Mouse (Mus musculus): Measurements from ENCODE around the gene Safb2. TPM values are rescaled to one million over a fixed set of nuclear protein-coding genes. Genes with fewer than 3 reads are reported as not detected.
A peak's percentile ranks its signal among the peaks of the same experiment; 100 is the strongest.

Gene Safb2
- polyA plus RNA-seq, 1 experiment from 2014 or later = 43.5 TPM

DNA sequence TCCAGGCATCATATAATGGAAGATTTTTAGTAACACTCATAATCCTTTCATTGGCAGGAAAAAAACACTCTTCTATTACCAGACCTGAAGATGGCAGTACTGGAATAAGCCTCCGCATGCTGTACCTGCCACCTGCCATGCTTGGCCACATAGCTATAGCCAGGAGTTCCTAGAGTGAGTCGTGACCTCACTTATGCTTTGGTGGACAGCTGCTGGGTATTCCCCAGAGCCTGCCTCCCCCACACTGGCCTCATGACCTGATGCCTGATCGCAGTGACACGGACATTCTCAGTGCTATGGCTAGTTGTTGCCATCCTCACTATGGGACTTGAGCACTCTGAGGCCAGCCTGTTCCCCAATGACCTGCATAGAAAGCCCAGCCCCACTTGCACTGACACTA, 14.1 kb downstream of the Safb2 start:
- Histone ChIP-seq H3K4me2 (ENCODE audit: low read length) (no peak overlapping the region), H3K9me3 (ENCODE audit: control insufficient read depth, low read length) (no peaks in the 10 kb centered on the region), H3K27ac (replicated peaks in 1 of 2; ENCODE audit: control insufficient read depth in 1 of 2, insufficient read depth in 1 of 2, low read depth in 2 of 2, low read length in 2 of 2) (no peak overlapping the region), H3K27me3 (ENCODE audit: control insufficient read depth, insufficient read depth, low read length) (no peaks in the 10 kb centered on the region), H3K36me3 (ENCODE audit: control insufficient read depth, insufficient read depth, low read length) (peaks cover 98% of the 10 kb centered on the region), H3K4me1 (ENCODE audit: control insufficient read depth in 2 of 2, insufficient read depth in 2 of 2, low read length in 2 of 2) (no peaks in the 10 kb centered on the region), H3K9ac (ENCODE audit: low read length) (no peak overlapping the region), H3K4me3 (ENCODE audit: control insufficient read depth in 1 of 2, insufficient read depth in 1 of 2, low read depth in 1 of 2, low read length in 2 of 2) (no peak overlapping the region)
- no peak for ATAC-seq (ENCODE audit: insufficient number of reproducible peaks, insufficient read depth, low FRiP score, low read depth)
- WGBS = 86% methylated on average over 4 of the region's 4 CpGs

GRCm38 (mm10) chr17:56567370-56567769, 17.0 kb downstream of the Safb2 start:
- Histone ChIP-seq H3K36me3 (ENCODE audit: control insufficient read depth, insufficient read depth, low read length) (peaks cover 100% of the 10 kb centered on the region), H3K27ac (replicated peaks in 1 of 2; ENCODE audit: control insufficient read depth in 1 of 2, insufficient read depth in 1 of 2, low read depth in 2 of 2, low read length in 2 of 2) (no peak overlapping the region), H3K4me2 (ENCODE audit: low read length) (no peak overlapping the region), H3K4me3 (ENCODE audit: control insufficient read depth in 1 of 2, insufficient read depth in 1 of 2, low read depth in 1 of 2, low read length in 2 of 2) (no peak overlapping the region), H3K9me3 (ENCODE audit: control insufficient read depth, low read length) (no peaks in the 10 kb centered on the region), H3K27me3 (ENCODE audit: control insufficient read depth, insufficient read depth, low read length) (no peaks in the 10 kb centered on the region), H3K4me1 (ENCODE audit: control insufficient read depth in 2 of 2, insufficient read depth in 2 of 2, low read length in 2 of 2) (no peaks in the 10 kb centered on the region), H3K9ac (ENCODE audit: low read length) (no peak overlapping the region)
- WGBS = 90% methylated on average over 4 of the region's 4 CpGs
- ATAC-seq (ENCODE audit: insufficient number of reproducible peaks, insufficient read depth, low FRiP score, low read depth) = no peak

GRCm38 (mm10) chr17:56566918-56567317, 17.5 kb downstream of the Safb2 start:
- H3K27ac ChIP-seq (replicated peaks in 1 of 2; ENCODE audit: control insufficient read depth in 1 of 2, insufficient read depth in 1 of 2, low read depth in 2 of 2, low read length in 2 of 2) = no peak overlapping the region
- no peak for ATAC-seq (ENCODE audit: insufficient number of reproducible peaks, insufficient read depth, low FRiP score, low read depth)
- no peaks in the 10 kb centered on the region for H3K27me3 ChIP-seq (ENCODE audit: control insufficient read depth, insufficient read depth, low read length)
- no peaks in the 10 kb centered on the region for H3K4me1 ChIP-seq (ENCODE audit: control insufficient read depth in 2 of 2, insufficient read depth in 2 of 2, low read length in 2 of 2)
- no peaks in the 10 kb centered on the region for H3K9me3 ChIP-seq (ENCODE audit: control insufficient read depth, low read length)
- H3K36me3 ChIP-seq (ENCODE audit: control insufficient read depth, insufficient read depth, low read length) = peaks cover 100% of the 10 kb centered on the region
- no peak overlapping the region for H3K4me3 ChIP-seq (ENCODE audit: control insufficient read depth in 1 of 2, insufficient read depth in 1 of 2, low read depth in 1 of 2, low read length in 2 of 2)
- no peak overlapping the region for H3K9ac ChIP-seq (ENCODE audit: low read length)
- no peak overlapping the region for H3K4me2 ChIP-seq (ENCODE audit: low read length)
- WGBS = 88% methylated on average over 5 of the region's 5 CpGs

GRCm38 (mm10) chr17:56566293-56566692, 18.1 kb downstream of the Safb2 start:
- no peak overlapping the region for H3K9ac ChIP-seq (ENCODE audit: low read length)
- no peak overlapping the region for H3K27ac ChIP-seq (replicated peaks in 1 of 2; ENCODE audit: control insufficient read depth in 1 of 2, insufficient read depth in 1 of 2, low read depth in 2 of 2, low read length in 2 of 2)
- no peaks in the 10 kb centered on the region for H3K9me3 ChIP-seq (ENCODE audit: control insufficient read depth, low read length)
- H3K4me2 ChIP-seq (ENCODE audit: low read length) = no peak overlapping the region
- H3K27me3 ChIP-seq (ENCODE audit: control insufficient read depth, insufficient read depth, low read length) = no peaks in the 10 kb centered on the region
- no peak overlapping the region for H3K4me3 ChIP-seq (ENCODE audit: control insufficient read depth in 1 of 2, insufficient read depth in 1 of 2, low read depth in 1 of 2, low read length in 2 of 2)
- 91% methylated on average over 29 of the region's 29 CpGs for WGBS
- ATAC-seq (ENCODE audit: insufficient number of reproducible peaks, insufficient read depth, low FRiP score, low read depth) = no peak
- H3K4me1 ChIP-seq (ENCODE audit: control insufficient read depth in 2 of 2, insufficient read depth in 2 of 2, low read length in 2 of 2) = no peaks in the 10 kb centered on the region
- H3K36me3 ChIP-seq (ENCODE audit: control insufficient read depth, insufficient read depth, low read length) = peaks cover 100% of the 10 kb centered on the region

DNA sequence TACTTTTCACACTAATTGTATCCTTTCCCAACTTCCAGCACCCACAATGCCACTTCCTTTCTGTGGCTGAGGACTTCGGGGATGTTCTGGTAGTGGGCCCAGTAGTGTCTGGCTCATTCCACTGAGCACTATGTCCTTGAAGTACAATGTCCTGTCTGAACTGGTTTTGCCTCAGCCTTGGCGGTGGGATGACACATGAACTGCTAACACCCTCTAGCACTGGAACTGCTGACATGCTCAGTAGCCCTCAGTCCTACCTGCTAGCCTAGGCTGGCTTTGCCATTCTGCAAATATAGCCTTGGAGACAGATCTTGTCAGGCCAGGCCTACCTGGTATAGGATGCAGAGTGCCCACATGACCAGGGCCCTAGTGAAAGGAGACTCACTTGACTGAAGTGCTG, 22.5 kb downstream of the Safb2 start:
- WGBS = 89% methylated on average over 2 of the region's 2 CpGs

GRCm38 (mm10) chr17:56560131-56560530, 24.3 kb downstream of the Safb2 start:
- Histone ChIP-seq H3K27me3 (ENCODE audit: control insufficient read depth, insufficient read depth, low read length) (no peaks in the 10 kb centered on the region), H3K9me3 (ENCODE audit: control insufficient read depth, low read length) (no peaks in the 10 kb centered on the region), H3K4me1 (ENCODE audit: control insufficient read depth in 2 of 2, insufficient read depth in 2 of 2, low read length in 2 of 2) (no peaks in the 10 kb centered on the region), H3K9ac (ENCODE audit: low read length) (no peak overlapping the region), H3K4me2 (ENCODE audit: low read length) (no peak overlapping the region), H3K27ac (replicated peaks in 1 of 2; ENCODE audit: control insufficient read depth in 1 of 2, insufficient read depth in 1 of 2, low read depth in 2 of 2, low read length in 2 of 2) (no peak overlapping the region), H3K4me3 (ENCODE audit: control insufficient read depth in 1 of 2, insufficient read depth in 1 of 2, low read depth in 1 of 2, low read length in 2 of 2) (no peak overlapping the region), H3K36me3 (ENCODE audit: control insufficient read depth, insufficient read depth, low read length) (peaks cover 47% of the 10 kb centered on the region)
- no peak for ATAC-seq (ENCODE audit: insufficient number of reproducible peaks, insufficient read depth, low FRiP score, low read depth)
- 50% methylated on average over 1 of the region's 1 CpGs for WGBS

More for the DNA sequence above, 22.5 kb downstream of the Safb2 start:
- no peak overlapping the region for H3K4me3 ChIP-seq (ENCODE audit: control insufficient read depth in 1 of 2, insufficient read depth in 1 of 2, low read depth in 1 of 2, low read length in 2 of 2)
- H3K9me3 ChIP-seq (ENCODE audit: control insufficient read depth, low read length) = no peaks in the 10 kb centered on the region
- no peaks in the 10 kb centered on the region for H3K27me3 ChIP-seq (ENCODE audit: control insufficient read depth, insufficient read depth, low read length)
- H3K9ac ChIP-seq (ENCODE audit: low read length) = no peak overlapping the region
- H3K36me3 ChIP-seq (ENCODE audit: control insufficient read depth, insufficient read depth, low read length) = peaks cover 65% of the 10 kb centered on the region
- H3K27ac ChIP-seq (replicated peaks in 1 of 2; ENCODE audit: control insufficient read depth in 1 of 2, insufficient read depth in 1 of 2, low read depth in 2 of 2, low read length in 2 of 2) = no peak overlapping the region
- ATAC-seq (ENCODE audit: insufficient number of reproducible peaks, insufficient read depth, low FRiP score, low read depth) = no peak
- H3K4me2 ChIP-seq (ENCODE audit: low read length) = no peak overlapping the region
- H3K4me1 ChIP-seq (ENCODE audit: control insufficient read depth in 2 of 2, insufficient read depth in 2 of 2, low read length in 2 of 2) = no peaks in the 10 kb centered on the region

DNA sequence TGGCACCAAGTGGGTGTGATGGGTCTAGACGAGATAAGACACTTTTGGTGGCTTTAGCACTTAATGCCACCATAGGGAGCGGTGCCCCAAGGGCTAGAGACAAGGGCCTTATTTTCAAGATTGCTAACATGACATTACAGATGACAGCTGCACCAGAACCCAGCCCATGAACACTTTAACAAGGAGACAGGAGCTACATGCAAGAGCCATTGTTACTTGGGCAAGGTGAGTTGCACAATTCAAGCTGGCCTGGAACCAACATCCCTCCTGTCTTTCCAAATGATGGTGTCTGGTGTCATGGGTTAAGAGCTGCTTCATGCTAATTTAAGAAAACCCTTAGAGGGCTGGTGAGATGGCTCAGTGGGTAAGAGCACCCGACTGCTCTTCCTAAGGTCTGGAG, 25.0 kb downstream of the Safb2 start:
- no peak for ATAC-seq (ENCODE audit: insufficient number of reproducible peaks, insufficient read depth, low FRiP score, low read depth)
- WGBS = 64% methylated on average over 3 of the region's 3 CpGs
- Histone ChIP-seq H3K9ac (ENCODE audit: low read length) (no peak overlapping the region), H3K4me2 (ENCODE audit: low read length) (no peak overlapping the region), H3K9me3 (ENCODE audit: control insufficient read depth, low read length) (no peaks in the 10 kb centered on the region), H3K36me3 (ENCODE audit: control insufficient read depth, insufficient read depth, low read length) (peaks cover 40% of the 10 kb centered on the region), H3K4me1 (ENCODE audit: control insufficient read depth in 2 of 2, insufficient read depth in 2 of 2, low read length in 2 of 2) (no peaks in the 10 kb centered on the region), H3K27me3 (ENCODE audit: control insufficient read depth, insufficient read depth, low read length) (no peaks in the 10 kb centered on the region), H3K27ac (replicated peaks in 1 of 2; ENCODE audit: control insufficient read depth in 1 of 2, insufficient read depth in 1 of 2, low read depth in 2 of 2, low read length in 2 of 2) (no peak overlapping the region), H3K4me3 (ENCODE audit: control insufficient read depth in 1 of 2, insufficient read depth in 1 of 2, low read depth in 1 of 2, low read length in 2 of 2) (no peak overlapping the region)

DNA sequence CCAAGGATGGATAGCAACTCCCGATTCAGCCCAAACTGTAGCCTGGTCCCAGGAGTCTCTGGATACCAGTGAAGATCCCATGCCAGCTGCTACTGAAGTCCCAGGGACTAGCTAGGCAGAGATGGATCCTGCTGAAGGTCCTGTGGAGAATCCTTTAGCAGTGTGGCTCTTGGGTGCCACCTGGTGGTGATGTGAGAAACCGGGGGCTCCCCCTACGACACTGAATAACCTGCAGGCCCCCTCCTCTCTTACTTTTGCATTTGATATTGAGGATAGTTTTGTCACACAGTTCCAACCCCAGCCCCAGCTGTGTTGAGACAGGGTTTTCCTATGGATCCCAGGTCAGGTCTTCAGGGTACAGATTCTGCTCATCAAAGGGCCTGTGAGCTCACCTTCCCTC, 25.9 kb downstream of the Safb2 start:
- peak; percentile 64 for ATAC-seq (ENCODE audit: insufficient number of reproducible peaks, insufficient read depth, low FRiP score, low read depth)
- WGBS = 17% methylated on average over 3 of the region's 3 CpGs
- H3K4me1 ChIP-seq (ENCODE audit: control insufficient read depth in 2 of 2, insufficient read depth in 2 of 2, low read length in 2 of 2) = no peaks in the 10 kb centered on the region
- H3K27me3 ChIP-seq (ENCODE audit: control insufficient read depth, insufficient read depth, low read length) = no peaks in the 10 kb centered on the region
- no peak overlapping the region for H3K4me2 ChIP-seq (ENCODE audit: low read length)
- peaks cover 30% of the 10 kb centered on the region for H3K36me3 ChIP-seq (ENCODE audit: control insufficient read depth, insufficient read depth, low read length)
- H3K4me3 ChIP-seq (ENCODE audit: control insufficient read depth in 1 of 2, insufficient read depth in 1 of 2, low read depth in 1 of 2, low read length in 2 of 2) = no peak overlapping the region
- H3K9ac ChIP-seq (ENCODE audit: low read length) = no peak overlapping the region
- H3K27ac ChIP-seq (replicated peaks in 1 of 2; ENCODE audit: control insufficient read depth in 1 of 2, insufficient read depth in 1 of 2, low read depth in 2 of 2, low read length in 2 of 2) = no peak overlapping the region
- H3K9me3 ChIP-seq (ENCODE audit: control insufficient read depth, low read length) = no peaks in the 10 kb centered on the region
